Mouse (Mus musculus) hindbrain, embryonic 11.5 days (tissue): ENCODE data around the gene Itgb6. TPM values are rescaled to one million over a fixed set of nuclear protein-coding genes. Genes with fewer than 3 reads are reported as not detected.

Source experiments
- ATAC-seq: fragments of 200-750 bp; cut with Nextera tagmentation; 2 replicates; pipeline ENCODE4 v1.8.0; 2017; ENCODE audit warnings: mild to moderate bottlenecking, moderate TSS enrichment, moderate library complexity; ENCODE audit not compliant: low FRiP score
- DNase-seq: peaks from one replicate; pipeline ENCODE4 v3.0.0-alpha.2; 2015; ENCODE audit warnings: low spot score
- H3K27ac ChIP-seq: fragments of 300-500 bp; sonication (generic); 2 replicates; pipeline ENCODE4 v1.5.1; 2014; ENCODE audit warnings: mild to moderate bottlenecking, low read depth, low read length
- H3K27me3 ChIP-seq: fragments of 300-500 bp; sonication (generic); 2 replicates; pipeline ENCODE4 v1.6.1; 2014; ENCODE audit warnings: mild to moderate bottlenecking, low read length, moderate library complexity, mixed read lengths; ENCODE audit not compliant: control insufficient read depth, insufficient read depth
- H3K36me3 ChIP-seq: fragments of 300-500 bp; sonication (generic); 2 replicates; pipeline ENCODE4 v1.6.1; 2014; ENCODE audit warnings: mild to moderate bottlenecking, low read length, moderate library complexity, mixed read lengths; ENCODE audit not compliant: control insufficient read depth, insufficient read depth
- H3K4me1 ChIP-seq: fragments of 300-500 bp; sonication (generic); replicated peaks from 2 replicates; pipeline ENCODE4 v1.6.1; 2014; ENCODE audit warnings: low read length, mixed read lengths; ENCODE audit not compliant: control insufficient read depth, insufficient read depth
- H3K4me2 ChIP-seq: fragments of 300-500 bp; sonication (generic); replicated peaks from 2 replicates; pipeline ENCODE4 v1.6.1; 2014; ENCODE audit warnings: mild to moderate bottlenecking, low read depth, low read length
- H3K4me3 ChIP-seq: fragments of 300-500 bp; sonication (generic); 2 replicates; pipeline ENCODE4 v1.5.1; 2014; ENCODE audit warnings: low read depth, low read length
- H3K9ac ChIP-seq: fragments of 300-500 bp; sonication (generic); 2 replicates; pipeline ENCODE4 v1.6.1; 2014; ENCODE audit warnings: low read depth, low read length
- H3K9me3 ChIP-seq: fragments of 300-500 bp; sonication (generic); 2 replicates; pipeline ENCODE4 v1.6.1; 2016; ENCODE audit warnings: low read length; ENCODE audit not compliant: control insufficient read depth
- WGBS: fragments of 180-500 bp; shearing (Covaris S2); extraction: QIAGEN DNeasy Blood & Tissue Kit; methylation state at CpG from one replicate; pipeline ENCODE4 v1.1.7; 2014; 5-methylcytosine and 5-hydroxymethylcytosine counted together
- polyA plus RNA-seq: library from polyadenylated mRNA; unstranded; fragments of >200 nt; fragmentation: Nextera tagmentation; extraction: Ambion mirVana; gene quantifications from 2 replicates; pipeline ENCODE4 v1.2.1, GENCODE M21; 2014

Gene Itgb6
- polyA plus RNA-seq, 1 experiment from 2014 or later = 0.71 TPM

- Histone ChIP-seq H3K4me1 (no peaks in the 10 kb centered on the region), H3K4me3 (no peak overlapping the region), H3K9me3 (no peaks in the 10 kb centered on the region), H3K27ac (no peak overlapping the region), H3K9ac (no peak overlapping the region), H3K4me2 (no peak overlapping the region), H3K27me3 (no peaks in the 10 kb centered on the region), H3K36me3 (no peaks in the 10 kb centered on the region)
- ATAC-seq (0 out of 2 replicates have a peak, but pooled peaks have one; percentile 40), DNase-seq (no peak)
- WGBS = 74% methylated on average over 5 of the region's 5 CpGs
Measured at GRCm38 (mm10) chr2:60647650-60648049, 74.8 kb downstream of the Itgb6 start.

DNA sequence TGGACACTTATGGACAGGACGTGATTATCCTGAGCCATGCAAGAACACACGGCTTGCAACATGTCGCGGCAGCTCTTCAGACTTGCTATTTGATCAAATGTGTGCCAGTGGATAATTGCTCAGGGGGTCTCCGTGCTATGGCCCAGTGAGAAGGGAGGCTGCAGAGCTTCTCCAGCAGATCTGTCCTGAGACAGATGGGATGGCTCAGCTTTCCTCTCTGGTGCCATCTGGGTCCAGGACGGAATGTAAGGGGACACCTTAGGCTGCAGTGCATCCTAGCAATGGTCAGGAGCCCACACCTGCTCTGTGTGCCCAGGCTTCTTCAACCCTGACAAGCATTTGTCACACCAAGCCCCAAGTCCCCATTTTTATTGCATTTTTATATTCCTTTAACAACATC lies 75.9 kb downstream of the Itgb6 start:
- Histone ChIP-seq H3K9me3 (no peaks in the 10 kb centered on the region), H3K36me3 (no peaks in the 10 kb centered on the region), H3K9ac (no peak overlapping the region), H3K4me1 (no peaks in the 10 kb centered on the region), H3K4me3 (no peak overlapping the region), H3K27me3 (no peaks in the 10 kb centered on the region), H3K4me2 (no peak overlapping the region), H3K27ac (no peak overlapping the region)
- ATAC-seq (no peak), DNase-seq (no peak)
- 95% methylated on average over 6 of the region's 6 CpGs for WGBS

DNA sequence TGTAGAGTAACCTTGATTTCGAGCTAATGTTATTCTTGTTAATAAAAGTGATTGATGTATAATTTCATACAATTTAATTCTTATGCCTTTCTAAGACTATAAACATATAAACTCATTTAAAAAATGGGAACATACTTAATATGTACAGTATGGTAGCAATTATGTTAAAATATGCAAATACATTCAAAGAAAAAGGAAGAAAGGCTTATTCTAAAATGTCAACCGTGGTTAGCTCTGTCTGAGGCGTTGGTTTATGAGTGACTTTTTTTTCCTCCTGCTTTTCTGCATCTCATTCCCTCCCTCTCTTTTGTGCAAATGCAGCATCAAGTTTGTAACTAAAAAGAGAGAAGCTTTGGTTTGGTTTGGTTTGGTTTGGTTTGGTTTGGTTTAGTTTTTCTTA lies 79.0 kb downstream of the Itgb6 start:
- H3K9ac ChIP-seq = no peak overlapping the region
- H3K9me3 ChIP-seq = no peaks in the 10 kb centered on the region
- DNase-seq = no peak
- H3K4me2 ChIP-seq = no peak overlapping the region
- no peak overlapping the region for H3K4me3 ChIP-seq
- WGBS = 88% methylated on average over 3 of the region's 3 CpGs
- H3K4me1 ChIP-seq = no peaks in the 10 kb centered on the region
- no peaks in the 10 kb centered on the region for H3K27me3 ChIP-seq
- no peak overlapping the region for H3K27ac ChIP-seq
- no peaks in the 10 kb centered on the region for H3K36me3 ChIP-seq
- no peak for ATAC-seq

DNA sequence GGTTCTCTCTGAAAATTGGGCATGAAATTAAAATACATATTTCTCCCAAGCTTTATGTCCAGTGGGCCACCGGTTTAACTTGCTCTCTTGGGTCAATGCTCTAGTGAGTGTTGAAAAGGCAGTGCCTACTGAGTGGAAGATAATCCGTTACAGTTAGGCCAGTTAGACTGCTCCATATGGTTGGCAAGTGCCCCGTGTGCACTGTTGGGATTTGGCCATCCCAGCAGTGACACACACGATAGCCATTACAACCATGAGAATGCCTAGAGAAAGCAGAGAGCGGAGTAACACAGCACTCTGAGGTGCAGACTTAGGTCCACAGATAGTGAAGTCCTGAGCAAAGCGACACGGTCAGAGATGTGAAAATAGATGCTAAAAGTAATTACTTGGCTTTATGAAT lies 79.8 kb downstream of the Itgb6 start:
- WGBS = 84% methylated on average over 7 of the region's 7 CpGs
- DNase-seq (no peak), ATAC-seq (no peak)
- Histone ChIP-seq H3K4me1 (no peaks in the 10 kb centered on the region), H3K27ac (no peak overlapping the region), H3K4me2 (no peak overlapping the region), H3K36me3 (no peaks in the 10 kb centered on the region), H3K4me3 (no peak overlapping the region), H3K9me3 (no peaks in the 10 kb centered on the region), H3K27me3 (no peaks in the 10 kb centered on the region), H3K9ac (no peak overlapping the region)

- Histone ChIP-seq H3K9me3 (no peaks in the 10 kb centered on the region), H3K4me3 (no peak overlapping the region), H3K9ac (no peak overlapping the region), H3K36me3 (no peaks in the 10 kb centered on the region), H3K4me1 (no peaks in the 10 kb centered on the region), H3K27ac (no peak overlapping the region), H3K4me2 (no peak overlapping the region), H3K27me3 (no peaks in the 10 kb centered on the region)
- 75% methylated on average over 7 of the region's 7 CpGs for WGBS
- DNase-seq (no peak), ATAC-seq (no peak)
Measured at GRCm38 (mm10) chr2:60640342-60640672, 82.1 kb downstream of the Itgb6 start.

GRCm38 (mm10) chr2:60639617-60640341 lies 82.7 kb downstream of the Itgb6 start:
- Histone ChIP-seq H3K27ac (no peak overlapping the region), H3K27me3 (no peaks in the 10 kb centered on the region), H3K4me2 (no peak overlapping the region), H3K36me3 (no peaks in the 10 kb centered on the region), H3K9ac (no peak overlapping the region), H3K4me1 (no peaks in the 10 kb centered on the region), H3K9me3 (no peaks in the 10 kb centered on the region), H3K4me3 (no peak overlapping the region)
- no peak for DNase-seq
- no peak for ATAC-seq
- WGBS = 78% methylated on average over 10 of the region's 10 CpGs

DNA sequence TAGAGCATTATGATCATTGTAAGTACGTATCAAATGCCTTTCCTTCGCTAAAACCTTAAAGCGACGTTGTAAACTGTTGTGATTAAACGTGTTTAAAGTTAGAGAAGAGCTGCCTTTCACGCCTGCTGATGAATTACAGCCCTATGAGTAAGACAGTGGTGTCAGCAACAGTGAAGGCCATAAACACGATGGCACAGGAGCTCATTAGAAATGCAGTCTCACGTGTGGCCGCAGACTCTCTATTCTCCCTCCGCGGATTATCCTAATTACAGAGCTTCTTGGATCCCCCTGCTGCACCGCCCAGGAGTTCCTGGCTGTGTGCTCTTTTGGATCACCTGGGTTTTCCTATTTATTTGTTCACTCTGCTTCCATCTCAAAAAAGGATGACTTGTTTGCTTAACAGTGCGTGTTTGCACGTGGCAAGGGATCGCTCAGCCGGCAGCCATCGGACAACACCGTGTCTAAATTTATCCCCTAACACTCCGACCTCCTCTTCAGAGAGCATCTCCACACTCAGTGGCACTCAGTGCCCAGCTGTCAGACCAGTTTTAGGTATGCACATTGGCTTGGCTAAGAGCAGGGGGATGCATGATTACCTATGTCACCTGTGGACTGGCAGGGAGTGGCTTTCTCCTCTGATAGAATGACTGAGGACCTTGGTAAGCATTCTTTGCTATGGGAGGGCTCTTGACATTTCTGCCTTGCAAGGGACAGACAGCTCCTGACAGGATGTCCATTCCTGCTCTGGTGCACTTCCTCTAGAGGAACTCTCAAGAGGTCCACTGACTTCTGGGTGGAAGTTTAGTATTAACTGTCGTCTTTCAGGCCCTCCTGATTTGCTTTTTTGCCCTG lies 85.3 kb downstream of the Itgb6 start:
- Histone ChIP-seq H3K36me3 (no peaks in the 10 kb centered on the region), H3K27ac (no peak overlapping the region), H3K9ac (no peak overlapping the region), H3K4me1 (no peaks in the 10 kb centered on the region), H3K4me2 (no peak overlapping the region), H3K27me3 (no peaks in the 10 kb centered on the region), H3K4me3 (no peak overlapping the region), H3K9me3 (no peaks in the 10 kb centered on the region)
- ATAC-seq (no peak), DNase-seq (no peak)
- 76% methylated on average over 20 of the region's 20 CpGs for WGBS

GRCm38 (mm10) chr2:60636481-60636880 lies 86.0 kb downstream of the Itgb6 start:
- H3K4me2 ChIP-seq = no peak overlapping the region
- H3K9me3 ChIP-seq = no peaks in the 10 kb centered on the region
- H3K4me3 ChIP-seq = no peak overlapping the region
- 81% methylated on average over 3 of the region's 3 CpGs for WGBS
- no peaks in the 10 kb centered on the region for H3K27me3 ChIP-seq
- no peak overlapping the region for H3K27ac ChIP-seq
- H3K9ac ChIP-seq = no peak overlapping the region
- no peak for ATAC-seq
- H3K36me3 ChIP-seq = no peaks in the 10 kb centered on the region
- no peak for DNase-seq
- no peaks in the 10 kb centered on the region for H3K4me1 ChIP-seq

DNA sequence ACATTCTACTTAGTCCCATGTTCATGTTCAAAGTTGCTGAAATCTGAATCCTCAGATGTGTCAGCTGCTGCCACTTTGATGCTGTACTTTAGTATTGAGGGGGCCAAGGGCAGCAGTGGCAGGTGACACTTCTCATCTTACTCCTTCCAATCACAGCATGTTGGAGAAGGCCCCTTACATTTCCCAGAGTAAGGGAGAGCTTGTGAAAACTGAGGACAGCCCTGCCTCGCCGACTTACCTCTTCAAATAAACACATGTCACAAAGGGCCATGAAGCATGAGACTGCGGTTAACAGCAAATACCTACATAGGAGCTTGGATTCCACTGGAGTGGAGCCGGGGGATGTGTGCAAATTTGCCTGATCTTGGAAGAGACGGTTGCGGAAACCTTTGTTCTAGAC lies 86.4 kb downstream of the Itgb6 start:
- ATAC-seq = no peak
- no peak overlapping the region for H3K4me3 ChIP-seq
- H3K27ac ChIP-seq = no peak overlapping the region
- H3K36me3 ChIP-seq = no peaks in the 10 kb centered on the region
- no peaks in the 10 kb centered on the region for H3K27me3 ChIP-seq
- WGBS = 71% methylated on average over 6 of the region's 6 CpGs
- H3K9ac ChIP-seq = no peak overlapping the region
- H3K9me3 ChIP-seq = no peaks in the 10 kb centered on the region
- DNase-seq = no peak
- no peak overlapping the region for H3K4me2 ChIP-seq
- no peaks in the 10 kb centered on the region for H3K4me1 ChIP-seq
